Mouse (Mus musculus) cerebellum, adult 11 months (tissue): Measurements from ENCODE around the gene Chgb.
A peak's percentile ranks its signal among the peaks of the same experiment; 100 is the strongest.

ENCODE experiments used
- DNase-seq: peaks from one replicate; pipeline ENCODE4 v3.0.0; 2022

Chgb gene

DNA sequence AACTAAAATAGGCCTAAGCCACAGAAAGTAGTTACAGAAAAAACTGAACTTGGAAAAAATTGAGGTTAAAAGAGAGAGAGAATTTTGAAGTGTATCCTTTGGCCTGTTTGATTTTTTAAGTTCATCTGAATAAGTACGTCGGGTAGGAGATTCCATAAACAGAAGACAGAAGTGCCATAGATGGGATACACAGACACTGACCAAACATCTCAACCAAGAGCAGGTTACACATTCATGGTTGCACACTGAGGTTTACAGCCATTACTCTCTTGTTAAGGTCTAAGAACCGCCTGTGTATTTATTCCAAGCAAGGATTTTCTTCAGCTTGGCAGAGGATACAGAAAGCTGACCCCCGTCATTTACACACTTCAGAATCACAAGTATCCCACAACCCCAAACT is at the start of gene Chgb:
Gene Chgb, plus strand, starts transcription at position 301 of the 400 bp plus-strand sequence.
- DNase-seq = no peak

DNA sequence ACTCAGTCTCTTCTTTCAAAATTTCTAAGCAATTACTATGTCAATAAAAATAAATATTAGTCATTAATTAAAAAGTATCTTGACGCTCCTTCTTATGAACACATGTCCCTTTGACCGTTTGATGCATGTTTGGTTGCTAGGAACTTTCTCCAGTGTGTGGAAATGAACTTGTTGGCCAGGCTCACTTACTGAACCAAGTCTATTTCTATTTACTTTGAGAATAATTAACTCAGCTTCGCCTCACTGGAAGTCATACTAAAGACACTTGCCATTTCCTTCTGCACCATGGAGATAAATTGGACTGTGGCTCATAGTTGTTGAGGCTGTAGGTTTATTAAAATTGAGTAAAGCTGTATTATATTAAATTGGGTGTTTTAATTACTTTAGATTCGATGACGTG is 48.1 kb upstream of the Chgb start:
- DNase-seq = no peak

DNA sequence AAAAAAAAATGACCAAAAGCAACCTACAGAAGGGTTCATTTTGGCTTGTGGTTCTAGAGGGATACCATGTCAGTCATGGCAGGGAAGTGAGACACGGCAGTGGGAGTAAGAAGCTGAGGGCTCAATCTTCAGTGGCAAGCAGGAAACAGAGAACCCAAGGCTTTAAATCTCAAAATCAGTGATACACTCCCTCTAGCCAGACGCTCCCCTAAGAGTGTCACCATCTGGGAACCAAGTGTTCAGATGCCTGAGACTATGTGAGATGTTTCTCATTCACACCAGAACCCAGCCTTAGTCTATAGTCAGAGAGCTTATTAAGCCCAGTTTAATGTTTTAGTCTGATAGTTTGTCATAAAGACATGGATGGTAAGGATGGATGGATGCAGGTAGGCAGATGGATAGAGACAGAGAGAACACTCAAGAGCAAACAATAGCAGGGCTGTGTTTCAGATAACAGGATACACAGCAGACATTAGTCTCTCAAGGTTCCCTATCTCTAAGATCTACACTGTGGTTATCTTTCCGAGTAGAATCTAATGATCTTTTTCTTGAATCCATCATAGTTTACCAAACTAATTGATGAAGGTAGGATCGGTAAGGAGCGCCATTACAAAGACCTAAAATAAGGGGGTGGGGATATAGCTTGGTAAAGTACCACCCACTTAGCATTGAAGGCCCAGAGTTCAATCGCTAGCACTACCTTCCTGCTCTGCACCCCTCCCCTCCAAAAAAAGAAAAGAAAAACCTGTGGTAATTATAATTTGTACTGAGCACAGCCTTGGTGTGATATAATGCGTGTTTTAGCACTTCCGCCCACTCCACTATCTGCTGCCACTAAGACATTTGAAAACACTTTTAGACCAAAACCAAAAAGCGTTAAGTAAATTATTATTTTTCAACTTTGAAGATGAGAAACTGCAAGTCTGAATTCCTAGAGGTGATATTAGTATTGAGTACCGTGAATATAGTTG is 47.2 kb upstream of the Chgb start:
- no peak for DNase-seq

DNA sequence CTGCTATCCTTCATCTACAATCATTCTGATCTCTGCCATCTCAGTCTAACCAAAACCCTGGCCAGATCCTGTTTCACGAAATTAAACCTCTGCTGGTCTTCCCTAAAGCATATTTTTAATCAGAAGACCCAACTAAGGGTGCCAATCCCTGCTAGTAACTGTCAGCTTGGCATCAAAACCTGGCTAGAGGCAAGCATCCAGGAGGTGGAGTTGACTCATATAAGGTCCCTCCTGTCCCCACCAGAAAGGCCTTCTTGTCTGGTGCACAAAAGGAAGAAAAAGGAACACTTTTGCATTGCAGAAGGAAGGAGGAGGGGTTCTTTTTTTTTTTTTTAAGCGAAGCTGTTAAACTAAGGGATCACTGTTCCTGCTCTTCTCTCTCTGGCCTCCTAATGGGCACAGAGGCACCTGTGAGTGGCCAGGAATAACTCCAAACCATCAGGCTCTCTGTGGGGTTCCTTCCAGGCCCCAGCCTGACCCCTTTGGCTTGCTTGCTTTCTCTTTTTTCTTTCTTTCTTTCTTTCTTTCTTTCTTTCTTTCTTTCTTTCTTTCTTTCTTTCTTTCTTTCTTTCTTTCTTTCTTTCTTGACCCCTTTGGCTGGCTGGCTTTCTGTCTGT is 42.2 kb upstream of the Chgb start:
- peak; percentile 72 for DNase-seq

DNA sequence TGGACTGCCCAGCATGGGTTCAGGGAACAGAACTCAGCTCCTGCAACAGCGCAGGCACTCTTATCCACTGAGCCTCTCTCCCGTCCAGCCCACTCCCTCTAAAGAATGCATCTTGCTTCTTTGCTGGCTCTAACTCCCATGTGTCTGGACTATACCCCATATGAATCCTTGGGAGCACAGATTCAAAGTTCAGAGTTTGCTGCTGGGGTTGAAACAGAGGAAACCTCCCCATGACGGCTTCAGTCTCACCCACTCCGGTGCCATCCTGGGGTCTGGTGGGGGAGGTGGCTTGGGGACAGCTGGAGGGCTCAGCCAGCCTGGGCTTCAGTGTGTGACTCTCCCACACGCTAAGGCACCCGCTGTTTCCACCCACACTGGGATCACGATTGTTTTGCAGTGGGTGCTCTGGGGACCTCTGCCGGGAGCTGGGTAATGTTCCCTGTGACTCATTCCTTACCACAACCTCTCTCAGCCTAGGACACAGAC is 39.2 kb upstream of the Chgb start:
- DNase-seq = no peak

DNA sequence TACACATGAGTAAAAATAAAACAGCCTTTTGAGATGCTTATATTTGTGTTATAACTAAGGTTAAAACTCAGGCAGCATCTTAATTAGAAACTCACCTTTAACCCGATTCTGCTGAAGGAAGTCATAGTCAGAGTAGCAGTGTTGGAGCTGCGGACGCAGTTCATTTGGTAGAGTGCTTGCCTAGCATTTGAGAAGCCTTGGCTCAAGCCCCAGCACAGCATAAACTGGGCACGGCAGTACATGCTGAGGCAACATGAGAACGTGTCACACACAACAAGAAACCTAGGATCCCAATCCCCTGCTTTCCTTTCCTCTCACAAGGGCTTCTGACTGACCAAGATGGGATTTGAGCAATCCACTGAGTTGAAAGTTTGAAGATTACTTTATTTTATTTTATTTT is 36.2 kb upstream of the Chgb start:
- no peak for DNase-seq

DNA sequence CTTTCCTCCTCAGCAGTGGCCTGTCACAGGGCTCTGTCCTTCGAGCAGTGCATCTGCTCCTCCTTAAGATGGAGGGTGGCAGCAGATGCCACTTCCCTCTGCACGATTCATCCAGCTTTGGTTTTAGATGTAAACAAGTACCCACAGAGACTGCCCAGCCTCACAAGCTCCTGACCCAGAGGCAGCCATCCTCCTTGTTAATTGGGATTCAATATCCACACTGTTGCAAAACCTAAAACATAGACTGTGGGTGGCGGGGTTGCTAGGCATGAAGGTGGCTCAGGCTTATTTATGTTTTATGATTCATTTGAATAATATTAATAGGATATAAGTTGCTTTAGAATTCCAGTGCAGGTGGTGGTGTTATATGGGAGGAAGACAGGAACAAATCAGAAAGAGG is 35.0 kb upstream of the Chgb start:
- DNase-seq = no peak

DNA sequence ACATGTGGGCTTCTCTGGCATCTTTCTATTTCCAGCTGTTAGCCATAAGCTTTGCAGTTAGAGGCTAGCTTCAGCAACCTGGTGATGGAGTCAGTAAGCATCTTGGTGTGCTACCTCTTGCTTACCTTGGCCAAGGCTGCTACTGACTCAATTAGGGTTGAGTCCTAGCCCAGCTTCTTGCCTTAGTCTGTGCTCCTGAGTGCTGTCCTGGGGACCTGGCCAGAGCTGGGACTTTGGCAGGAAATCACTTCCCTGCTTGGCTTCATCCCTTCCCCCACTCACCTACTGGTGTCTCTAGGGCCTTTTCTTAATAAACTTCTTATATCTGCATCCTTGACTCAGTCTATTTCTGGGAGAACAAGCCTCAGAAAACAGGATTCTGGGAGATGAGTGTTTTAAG is 30.4 kb upstream of the Chgb start:
- peak; percentile 53 for DNase-seq

DNA sequence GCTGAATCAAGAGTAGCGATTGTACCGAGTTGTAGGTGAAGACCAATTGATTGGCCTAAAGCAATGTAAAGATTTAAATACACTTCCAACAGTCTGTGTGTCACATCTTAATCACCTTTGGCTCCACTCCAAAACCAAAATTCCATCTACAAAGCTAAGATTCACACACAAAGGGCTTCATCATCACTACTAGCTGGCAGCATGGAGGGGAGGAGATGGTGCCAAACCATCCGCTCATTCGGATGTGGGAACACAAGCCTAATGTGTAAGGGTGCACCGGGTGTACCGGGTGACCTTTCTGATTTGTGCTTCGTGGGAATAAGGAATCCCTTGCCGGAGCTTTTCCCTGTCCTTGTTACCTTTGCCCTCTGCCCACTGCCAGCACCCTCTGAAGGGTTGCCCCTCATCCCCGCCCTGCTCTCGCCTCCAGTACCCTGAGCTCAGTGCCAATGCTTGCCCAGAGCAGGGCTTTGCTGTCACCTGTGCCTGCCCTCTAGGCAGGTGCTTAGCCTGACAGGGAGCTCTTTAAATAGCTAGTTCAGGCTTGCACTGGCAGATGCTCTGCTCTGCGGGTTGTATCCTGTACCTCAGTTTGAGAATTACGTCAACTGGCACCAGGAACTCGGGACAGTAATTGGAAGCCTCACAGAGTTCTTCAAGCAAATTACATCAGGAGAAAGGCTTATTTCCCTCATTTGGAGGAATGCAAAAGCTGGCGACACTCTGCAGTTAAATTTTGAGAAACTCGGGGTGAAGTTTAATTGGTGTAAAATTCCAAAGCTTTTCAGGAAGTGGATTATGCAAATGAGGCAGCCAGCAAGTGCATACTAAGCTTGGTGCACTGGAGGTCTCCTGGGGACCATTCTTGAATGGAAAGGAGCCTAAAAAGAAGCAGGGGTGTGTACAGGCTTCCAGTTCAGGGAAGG is 29.7 kb upstream of the Chgb start:
- DNase-seq = peak; percentile 91

DNA sequence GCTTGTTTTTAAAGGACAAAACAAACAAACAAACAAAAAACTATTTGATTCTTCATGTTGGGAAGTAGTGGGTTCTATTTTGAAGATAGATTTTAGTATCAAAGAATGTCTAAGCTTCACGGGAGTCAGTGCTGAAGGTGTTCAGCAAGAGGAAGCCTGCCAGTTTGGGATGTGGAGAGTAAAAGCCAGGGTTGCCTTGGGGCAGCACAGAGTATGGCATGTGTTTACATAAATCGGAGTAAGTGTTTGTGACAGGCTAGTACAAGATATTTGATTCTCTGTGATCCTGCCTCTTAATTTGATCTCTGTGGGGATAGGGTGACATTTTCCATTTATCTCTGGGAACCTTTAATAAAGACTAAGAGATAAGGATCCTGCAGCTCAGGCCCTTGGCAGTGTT is 28.7 kb upstream of the Chgb start:
- no peak for DNase-seq

DNA sequence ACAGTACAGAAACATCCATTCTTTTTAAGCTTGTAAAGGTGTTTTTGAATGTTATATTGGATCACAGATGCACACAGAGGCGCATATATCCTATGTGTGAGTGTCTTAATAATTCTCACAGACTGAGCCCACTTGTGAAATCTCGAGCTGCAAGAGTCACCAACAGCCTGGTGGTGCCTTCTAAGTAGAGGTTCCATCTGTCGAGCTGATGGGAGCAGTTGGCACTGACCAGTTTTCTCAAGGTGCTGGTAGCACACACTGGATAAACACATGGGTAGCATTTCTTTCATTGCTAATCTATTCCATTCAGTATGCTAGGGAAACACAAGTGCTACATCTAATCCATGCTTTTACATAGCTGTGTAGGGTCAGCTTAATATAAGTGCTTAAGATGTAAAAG is 27.9 kb upstream of the Chgb start:
- DNase-seq = no peak

DNA sequence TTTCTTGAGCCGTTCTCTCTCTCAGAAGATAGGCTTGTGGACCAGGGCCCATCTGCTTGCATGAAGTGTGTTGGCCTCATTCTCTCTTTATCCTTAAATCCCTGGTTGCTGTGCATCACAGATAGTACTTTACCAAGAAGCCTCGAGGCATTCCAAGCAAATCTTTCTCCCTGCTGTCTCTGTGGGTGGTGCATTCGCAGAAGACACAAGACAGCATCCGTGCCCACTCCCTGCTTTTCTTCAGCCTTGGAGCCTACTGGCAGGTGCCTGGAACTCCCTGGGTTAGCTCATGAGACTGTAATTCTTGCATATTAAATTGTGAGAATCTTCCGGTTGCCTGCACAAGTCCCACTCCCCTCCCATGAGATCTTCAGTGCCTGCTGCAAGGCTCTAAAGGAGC is 23.2 kb upstream of the Chgb start:
- DNase-seq = no peak

DNA sequence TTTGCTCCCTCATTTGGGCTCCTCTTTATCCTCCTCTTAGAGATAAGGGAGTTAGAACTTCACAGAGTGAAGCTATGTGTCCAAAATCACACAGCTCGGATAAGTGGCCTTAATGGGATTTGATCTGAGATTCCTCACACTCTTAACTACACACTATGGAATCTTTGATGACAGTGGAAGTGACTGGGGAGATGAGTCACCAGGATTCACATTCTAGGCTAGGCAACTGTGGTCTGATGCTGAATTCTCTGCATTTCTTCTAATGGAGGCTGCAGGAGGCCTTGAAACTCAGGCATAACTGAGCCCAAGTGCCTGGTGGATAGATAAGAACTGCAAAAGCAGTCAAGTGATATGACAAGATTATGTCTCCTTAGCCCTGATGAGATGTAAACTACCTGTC is 10.3 kb upstream of the Chgb start:
- no peak for DNase-seq

DNA sequence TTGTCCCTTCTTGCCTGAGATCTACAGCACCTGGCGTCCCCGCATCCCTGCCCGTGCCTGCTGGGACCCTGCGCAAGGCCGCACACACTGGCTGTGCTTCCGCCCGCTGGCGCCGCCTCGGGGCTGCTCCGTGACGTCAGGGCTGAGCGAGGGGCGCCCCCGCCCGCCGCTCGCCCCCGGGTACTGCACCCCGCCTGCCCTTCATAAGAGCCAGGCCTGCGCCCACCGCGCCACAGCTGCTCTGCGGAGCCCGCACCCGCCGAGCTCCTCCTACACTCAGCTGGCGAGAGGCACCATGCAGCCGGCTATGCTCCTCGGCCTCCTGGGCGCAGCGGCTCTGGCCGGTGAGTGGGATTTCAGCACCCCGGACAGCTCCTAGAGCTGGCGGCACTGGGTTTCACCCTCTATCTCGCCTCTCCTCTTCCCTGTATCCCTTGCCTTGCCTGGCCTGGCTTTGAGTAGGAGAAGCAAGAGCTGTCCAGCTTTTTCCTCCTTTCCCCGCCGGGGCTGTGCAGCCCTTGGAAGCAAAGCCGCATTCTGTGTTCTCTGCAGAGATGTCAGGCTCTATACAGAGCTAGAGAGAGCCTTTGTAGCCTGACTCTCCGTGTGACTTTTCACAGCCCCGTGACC is 476 bp downstream of the Chgb start:
- peak; percentile 88 for DNase-seq

DNA sequence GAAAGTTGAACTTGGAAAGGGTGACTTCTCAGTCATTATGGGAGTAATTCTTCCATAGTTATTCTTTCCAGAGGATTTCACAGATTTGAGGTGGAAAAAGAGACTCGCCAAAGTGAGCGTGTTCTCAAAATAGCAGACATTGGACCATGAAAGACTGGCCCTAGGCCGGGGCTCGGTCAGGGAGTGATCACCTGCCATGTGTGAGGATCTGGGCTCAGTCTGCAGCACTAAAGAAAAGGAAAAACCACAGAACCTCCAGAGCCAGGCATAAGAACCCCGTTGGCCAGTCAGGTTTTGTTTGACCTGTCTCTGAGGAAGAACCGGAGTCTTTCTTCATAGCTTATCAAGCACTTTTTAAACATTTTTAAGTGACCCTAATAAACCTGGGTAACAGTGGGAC is 3.0 kb downstream of the Chgb start:
- DNase-seq = peak; percentile 66

DNA sequence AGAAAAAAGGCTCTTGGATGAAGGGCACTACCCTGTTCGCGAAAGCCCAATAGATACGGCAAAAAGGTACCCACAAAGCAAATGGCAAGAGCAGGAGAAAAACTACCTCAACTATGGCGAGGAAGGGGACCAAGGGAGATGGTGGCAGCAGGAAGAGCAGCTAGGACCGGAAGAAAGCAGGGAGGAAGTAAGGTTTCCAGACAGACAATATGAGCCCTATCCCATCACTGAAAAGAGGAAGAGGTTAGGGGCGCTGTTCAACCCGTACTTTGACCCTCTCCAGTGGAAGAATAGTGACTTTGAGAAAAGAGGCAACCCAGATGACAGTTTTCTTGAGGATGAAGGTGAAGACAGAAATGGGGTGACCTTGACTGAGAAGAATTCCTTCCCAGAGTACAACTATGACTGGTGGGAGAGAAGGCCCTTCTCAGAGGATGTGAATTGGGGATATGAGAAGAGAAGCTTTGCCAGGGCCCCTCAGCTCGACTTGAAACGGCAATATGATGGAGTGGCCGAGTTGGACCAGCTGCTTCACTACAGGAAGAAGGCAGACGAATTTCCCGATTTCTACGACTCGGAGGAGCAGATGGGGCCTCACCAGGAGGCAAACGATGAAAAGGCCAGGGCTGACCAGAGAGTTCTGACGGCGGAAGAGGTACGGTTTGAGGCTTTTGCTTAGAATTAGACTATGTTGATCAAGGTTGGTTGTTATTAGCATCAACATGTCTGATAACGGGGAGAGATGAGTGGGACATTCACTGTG is 12.5 kb downstream of the Chgb start:
- peak; percentile 78 for DNase-seq

DNA sequence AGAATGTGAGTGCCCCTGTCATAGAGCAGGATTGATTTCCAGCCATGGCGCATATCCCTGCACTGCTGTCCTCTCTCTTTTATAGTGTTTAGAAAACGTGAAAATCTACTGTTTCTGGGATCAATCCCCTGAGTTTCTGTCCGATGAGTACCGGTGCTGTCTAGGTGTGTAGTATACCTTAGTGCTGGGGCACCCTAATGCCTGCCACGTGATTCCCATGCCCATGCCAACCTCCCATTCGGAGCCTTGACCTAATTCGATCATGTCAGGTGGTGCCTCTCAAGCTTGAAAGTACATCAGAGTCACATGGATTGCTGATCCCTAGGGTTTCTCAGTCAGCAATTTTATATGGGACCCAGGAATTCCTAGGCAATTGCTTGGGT is 13.1 kb downstream of the Chgb start:
- no peak for DNase-seq

DNA sequence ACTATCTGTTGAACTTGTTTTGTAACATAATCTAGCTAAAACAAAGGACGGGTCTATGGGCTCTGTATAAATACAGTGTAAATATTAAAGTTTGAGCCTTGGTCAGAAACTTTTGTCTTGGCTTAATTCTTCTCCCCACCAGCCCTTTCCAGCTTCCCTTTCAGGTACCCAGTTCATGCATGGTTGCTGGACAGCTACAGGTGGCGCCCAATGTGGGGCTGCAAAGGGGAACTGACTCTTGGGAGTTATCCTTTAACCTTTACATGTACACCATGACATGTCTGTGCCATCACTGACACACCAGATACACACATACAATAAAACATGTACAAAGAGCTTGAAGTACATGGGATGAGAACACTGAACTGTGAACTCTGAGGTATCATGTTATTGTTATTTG is 21.9 kb downstream of the Chgb start:
- no peak for DNase-seq

DNA sequence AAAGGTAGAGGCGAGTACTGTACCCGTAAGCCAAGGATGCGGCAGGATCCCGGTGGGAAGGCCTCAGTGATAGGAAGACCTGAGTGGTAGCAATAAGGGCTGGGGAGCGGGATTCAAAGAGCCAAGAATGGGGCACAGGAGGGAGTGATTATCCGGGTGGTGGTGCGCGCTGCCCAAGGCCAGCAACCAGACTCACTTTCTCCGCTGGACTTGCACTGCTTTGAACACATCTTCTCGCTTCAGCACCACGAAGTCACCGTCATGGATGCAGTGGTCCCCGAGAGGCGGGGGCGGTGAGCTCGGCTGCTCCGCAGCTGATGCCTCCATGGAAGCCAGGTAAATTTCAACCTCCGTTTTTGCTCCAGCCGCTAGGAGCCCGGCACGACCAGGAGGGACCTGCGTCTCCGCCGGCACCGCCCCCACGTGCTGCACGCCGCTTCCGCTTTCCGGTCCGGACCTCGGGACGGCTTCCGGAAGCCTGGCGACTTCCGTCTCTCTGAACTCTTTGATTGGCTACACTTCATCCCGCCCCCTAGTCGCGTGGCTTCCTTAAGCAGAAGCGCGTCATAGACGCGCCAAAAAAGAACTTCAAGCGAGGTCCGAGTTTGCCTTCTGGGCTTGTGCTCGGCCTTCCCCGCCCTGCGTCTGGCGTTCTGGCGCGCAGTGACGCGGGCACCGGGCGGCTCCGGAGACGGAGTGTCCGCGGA is 34.7 kb downstream of the Chgb start, which contains the start of the genes Trmt6 and Mcm8:
Gene Trmt6, minus strand, starts transcription at position 448 of the 707 bp plus-strand sequence.
Gene Mcm8, plus strand, starts transcription at position 534 of the 707 bp plus-strand sequence.
- DNase-seq = peak; percentile 89

DNA sequence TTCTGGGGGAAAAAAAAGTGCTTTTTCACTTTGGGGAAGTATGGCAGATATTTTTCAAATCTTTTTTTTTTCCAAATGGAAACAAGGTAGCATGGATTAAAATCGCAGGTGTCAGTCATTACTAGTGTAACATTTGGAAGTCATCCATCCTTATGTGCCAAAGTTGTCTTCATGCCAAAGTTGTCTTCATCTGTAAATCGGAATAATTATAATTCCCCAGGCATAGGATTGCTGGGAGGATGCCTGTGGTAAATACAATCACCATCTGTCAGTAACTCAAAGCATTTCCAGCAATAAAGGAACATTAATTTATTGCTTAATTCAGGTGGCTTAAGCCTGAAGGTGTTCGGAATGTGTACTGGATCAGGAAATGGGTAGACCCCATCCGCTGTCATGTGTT is 60.0 kb downstream of the Chgb start:
- DNase-seq = no peak
